Mouse (Mus musculus) duodenum, adult 2 months (tissue): Measurements from ENCODE around the gene Mtmr2. TPM values are rescaled to one million over a fixed set of nuclear protein-coding genes. Genes with fewer than 3 reads are reported as not detected.

Experiments used
- polyA plus RNA-seq: library from polyadenylated mRNA; depleted of rRNA; stranded (reverse); fragments of >200 nt; gene quantifications from 2 replicates; pipeline ENCODE4 v1.2.3, GENCODE M21; 2012; ENCODE audit warnings: low replicate concordance; rRNA removed

Gene Mtmr2
- polyA plus RNA-seq: 30.3 and 106 TPM in 2 replicates

DNA sequence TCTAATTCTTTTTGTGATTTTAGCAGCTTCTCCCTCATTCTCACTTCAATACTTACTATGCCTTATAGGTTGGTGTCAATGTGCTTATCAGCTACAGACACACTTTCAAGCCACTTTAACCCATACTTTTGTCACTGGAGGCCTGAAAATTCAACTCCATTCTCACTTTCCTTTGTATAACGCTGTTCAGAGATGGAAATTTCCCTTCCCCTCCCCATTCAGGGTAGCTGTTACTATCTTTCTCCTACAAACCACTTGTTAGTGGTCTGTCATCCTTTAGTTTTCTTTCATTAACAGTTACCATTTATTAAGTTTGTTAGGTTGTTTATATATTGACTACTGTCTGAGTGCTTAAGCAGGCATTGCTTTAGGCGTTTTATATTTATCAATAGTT, at the start of gene Mtmr2:
TSS of gene Mtmr2 (plus strand) at position 7 of the 394 bp plus-strand sequence.

GRCm38 (mm10) chr9:13826832-13827405, 78.7 kb downstream of the Mtmr2 start, which contains the start of gene Cep57:
Gene Cep57, minus strand, starts transcription at chr9:13827107.

GRCm38 (mm10) chr9:13827406-13828086, 79.3 kb downstream of the Mtmr2 start, which contains the start of gene Fam76b:
Gene Fam76b, plus strand, starts transcription at chr9:13827716.

Other genes with a start within 250 kb of the Mtmr2 start
- 1.7 and 1.9 TPM in 2 replicates for gene Cep57, start 78.7 kb downstream of the Mtmr2 start, polyA plus RNA-seq
- 0.78 and 3.6 TPM in 2 replicates for gene Fam76b, start 79.3 kb downstream of the Mtmr2 start, polyA plus RNA-seq